ENCODE assay signal across 24 mouse cellular contexts in the genomic region with DNA sequence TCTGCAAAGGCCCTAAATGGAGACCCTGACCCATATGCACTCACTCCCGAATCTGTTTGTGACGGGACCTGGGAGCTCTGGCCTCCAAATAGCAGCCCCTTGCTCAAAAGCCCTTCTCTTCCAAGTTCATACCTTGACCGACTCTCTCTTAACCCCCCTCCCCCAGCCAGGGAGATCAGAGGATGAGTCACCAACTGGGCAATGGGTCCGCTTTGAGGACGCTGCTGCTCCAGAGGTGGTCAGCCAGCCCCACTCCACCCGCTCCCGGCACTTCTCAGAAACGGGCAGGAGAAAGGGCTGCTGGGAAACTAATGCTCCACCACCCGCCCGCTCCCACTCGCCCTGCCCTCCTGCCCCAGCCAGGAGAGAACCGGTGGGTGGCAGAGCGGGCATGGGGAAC. TPM values are rescaled to one million over a fixed set of nuclear protein-coding genes. Genes with fewer than 3 reads are reported as not detected.
DNase-seq lines count a peak whose midpoint lies in the region; ATAC-seq and TF ChIP-seq lines count a peak whose summit lies in the region.
"Had no signal": no experiment of that assay in that cellular context is flagged by ENCODE, and none has a peak within 500 bp of the region (broad histone marks: within the 10 kb centered on the region; RNA-seq: fewer than 3 reads in every experiment).

No protein-coding gene starts in this region.

- no peaks in the 10 kb centered on the region for H3K9me3 ChIP-seq in heart, embryonic 10.5 days
- no peaks in the 10 kb centered on the region for H3K9me3 ChIP-seq in heart, embryonic 11.5 days (replicated peaks; ENCODE audit: control insufficient read depth, low read length)
- no peaks in the 10 kb centered on the region for H3K9me3 ChIP-seq in midbrain, embryonic 10.5 days (replicated peaks)
- H3K9me3 ChIP-seq in midbrain, embryonic 13.5 days, result no peaks in the 10 kb centered on the region
- no peaks in the 10 kb centered on the region for H3K9me3 ChIP-seq in intestine, postnatal 0 days (ENCODE audit: control insufficient read depth)
- H3K9me3 ChIP-seq in stomach, embryonic 14.5 days (ENCODE audit: control insufficient read depth, low read depth, low read length), result no peaks in the 10 kb centered on the region
- H3K9me3 ChIP-seq: forebrain, embryonic 12.5 days; limb, embryonic 13.5 days; liver, embryonic 15.5 days had no signal

- TF ChIP-seq CTCF in intestine, postnatal 0 days (IDR thresholded peaks at IDR 0.05; ENCODE audit: low read depth), result no peak

- H3K4me1 ChIP-seq in heart, embryonic 10.5 days, result peaks cover 39% of the 10 kb centered on the region
- peaks cover 23% of the 10 kb centered on the region for H3K4me1 ChIP-seq in heart, embryonic 11.5 days (ENCODE audit: control insufficient read depth, insufficient read depth, low read length)
- peaks cover 27% of the 10 kb centered on the region for H3K4me1 ChIP-seq in midbrain, embryonic 10.5 days
- peaks cover 12% of the 10 kb centered on the region for H3K4me1 ChIP-seq in midbrain, embryonic 13.5 days (replicated peaks)
- H3K4me1 ChIP-seq in intestine, postnatal 0 days (replicated peaks; ENCODE audit: control insufficient read depth, insufficient read depth, low read length), result no peaks in the 10 kb centered on the region
- H3K4me1 ChIP-seq in stomach, embryonic 14.5 days (ENCODE audit: control insufficient read depth, insufficient read depth, low read length), result peaks cover 31% of the 10 kb centered on the region

- H3K36me3 ChIP-seq in heart, embryonic 10.5 days, result no peaks in the 10 kb centered on the region
- no peaks in the 10 kb centered on the region for H3K36me3 ChIP-seq in heart, embryonic 11.5 days (ENCODE audit: control insufficient read depth, insufficient read depth, low read length)
- no peaks in the 10 kb centered on the region for H3K36me3 ChIP-seq in midbrain, embryonic 10.5 days
- no peaks in the 10 kb centered on the region for H3K36me3 ChIP-seq in midbrain, embryonic 13.5 days
- no peaks in the 10 kb centered on the region for H3K36me3 ChIP-seq in intestine, postnatal 0 days (ENCODE audit: control insufficient read depth, insufficient read depth)
- no peaks in the 10 kb centered on the region; the same call in 1 of the 2 replicates for H3K36me3 ChIP-seq in stomach, embryonic 14.5 days (ENCODE audit: control insufficient read depth, insufficient read depth, low read length)
- H3K36me3 ChIP-seq: forebrain, embryonic 12.5 days; G1E; limb, embryonic 13.5 days; liver, embryonic 15.5 days had no signal

- no peak overlapping the region for H3K4me2 ChIP-seq in heart, embryonic 11.5 days
- H3K4me2 ChIP-seq in midbrain, embryonic 13.5 days (replicated peaks), result no peak overlapping the region
- H3K4me2 ChIP-seq in intestine, postnatal 0 days (replicated peaks; ENCODE audit: low read depth), result peak overlapping the region; percentile 44
- peak overlapping the region; percentile 58 for H3K4me2 ChIP-seq in stomach, embryonic 14.5 days (replicated peaks; ENCODE audit: low read depth, low read length)
- H3K4me2 ChIP-seq: forebrain, embryonic 12.5 days; limb, embryonic 13.5 days; liver, embryonic 15.5 days had no signal

- ATAC-seq in heart, embryonic 11.5 days (replicated peaks; ENCODE audit: insufficient number of reproducible peaks, low FRiP score, low TSS enrichment), result no peak
- no peak for ATAC-seq in midbrain, embryonic 13.5 days
- no peak for ATAC-seq in intestine, postnatal 0 days
- no peak for ATAC-seq in stomach, embryonic 14.5 days (ENCODE audit: insufficient number of reproducible peaks, insufficient read depth, low FRiP score, low read depth)
- ATAC-seq: CD4-positive, CD25-positive, alpha-beta regulatory T cell, adult 4 months; midbrain, embryonic 16.5 days had no signal

- peaks cover 99% of the 10 kb centered on the region for H3K27me3 ChIP-seq in heart, embryonic 10.5 days (ENCODE audit: insufficient read depth, poor library complexity, severe bottlenecking)
- H3K27me3 ChIP-seq in heart, embryonic 11.5 days (ENCODE audit: control insufficient read depth, insufficient read depth, low read length), result peaks cover 96% of the 10 kb centered on the region
- peaks cover 100% of the 10 kb centered on the region for H3K27me3 ChIP-seq in midbrain, embryonic 10.5 days (ENCODE audit: low read depth, poor library complexity, severe bottlenecking)
- peaks cover 99% of the 10 kb centered on the region for H3K27me3 ChIP-seq in midbrain, embryonic 13.5 days
- peaks cover 78% of the 10 kb centered on the region for H3K27me3 ChIP-seq in intestine, postnatal 0 days (replicated peaks; ENCODE audit: control insufficient read depth, insufficient read depth, low read length)
- peaks cover 19% of the 10 kb centered on the region for H3K27me3 ChIP-seq in stomach, embryonic 14.5 days (ENCODE audit: control insufficient read depth, insufficient read depth, low read length)

- no peak overlapping the region for H3K4me3 ChIP-seq in heart, embryonic 10.5 days
- no peak overlapping the region for H3K4me3 ChIP-seq in heart, embryonic 11.5 days (ENCODE audit: low read depth, low read length)
- H3K4me3 ChIP-seq in midbrain, embryonic 10.5 days, result no peak overlapping the region
- no peak overlapping the region for H3K4me3 ChIP-seq in midbrain, embryonic 13.5 days (replicated peaks)
- peak overlapping the region; percentile 1; the same call in 1 of the 2 replicates for H3K4me3 ChIP-seq in intestine, postnatal 0 days (ENCODE audit: low read depth, low read length)
- peak overlapping the region; percentile 12 for H3K4me3 ChIP-seq in stomach, embryonic 14.5 days (ENCODE audit: low read depth, low read length)
- H3K4me3 ChIP-seq: forebrain, embryonic 12.5 days; gastrocnemius, adult 2 months; limb, embryonic 13.5 days; liver, embryonic 15.5 days had no signal

- WGBS in heart, embryonic 10.5 days, result 2% methylated on average over 13 of the region's 13 CpGs
- WGBS in heart, embryonic 11.5 days (ENCODE audit: insufficient replicate concordance), result 3% methylated on average over 13 of the region's 13 CpGs
- under 1% methylated on average over 13 of the region's 13 CpGs for WGBS in midbrain, embryonic 10.5 days
- 1% methylated on average over 13 of the region's 13 CpGs for WGBS in midbrain, embryonic 13.5 days
- WGBS in intestine, postnatal 0 days, result 9% methylated on average over 13 of the region's 13 CpGs
- WGBS in stomach, embryonic 14.5 days, result 20% methylated on average over 13 of the region's 13 CpGs

- H3K27ac ChIP-seq in heart, embryonic 10.5 days, result peak overlapping the region; percentile 39; the same call in 1 of the 2 replicates
- H3K27ac ChIP-seq in heart, embryonic 11.5 days (ENCODE audit: low read depth, low read length), result no peak overlapping the region
- no peak overlapping the region for H3K27ac ChIP-seq in midbrain, embryonic 10.5 days (replicated peaks)
- H3K27ac ChIP-seq in midbrain, embryonic 13.5 days, result no peak overlapping the region
- peak overlapping the region; percentile 10; the same call in 1 of the 2 replicates for H3K27ac ChIP-seq in intestine, postnatal 0 days (ENCODE audit: low read depth, low read length)
- peak overlapping the region; percentile 92 for H3K27ac ChIP-seq in stomach, embryonic 14.5 days (ENCODE audit: low read length)
- H3K27ac ChIP-seq: forebrain, embryonic 12.5 days; gastrocnemius, adult 2 months; limb, embryonic 13.5 days; liver, embryonic 15.5 days had no signal

- H3K9ac ChIP-seq in heart, embryonic 11.5 days (ENCODE audit: low read depth, low read length), result no peak overlapping the region
- no peak overlapping the region for H3K9ac ChIP-seq in midbrain, embryonic 13.5 days (replicated peaks)
- no peak overlapping the region for H3K9ac ChIP-seq in intestine, postnatal 0 days (ENCODE audit: low read depth, low read length)
- peak overlapping the region; percentile 52 for H3K9ac ChIP-seq in stomach, embryonic 14.5 days (replicated peaks; ENCODE audit: low read depth, low read length)
- H3K9ac ChIP-seq: forebrain, embryonic 12.5 days; limb, embryonic 13.5 days; liver, embryonic 15.5 days had no signal

- intact Hi-C loops in left cerebral cortex, postnatal 36 days (cut with DNase I), result loop anchor here (5.0 kb wide), 1 partner anchor 41 kb away; the partner anchor contains the start of gene Foxc2

- DNase-seq in heart, embryonic 10.5 days (ENCODE audit: low spot score), result no peak
- peak; percentile 42 for DNase-seq in midbrain, embryonic 10.5 days (ENCODE audit: low spot score)
- no peak for DNase-seq in kidney, postnatal 36 days
- DNase-seq in left cerebral cortex, postnatal 36 days (ENCODE audit: low spot score in 2 of 2), result no peak
- DNase-seq: adrenal gland, postnatal 36 days; cerebellum, adult 2 months; gastrocnemius, adult 2 months; heart, postnatal 36 days; kidney, adult 9 months; kidney, postnatal 25 days; right cerebral cortex, postnatal 4 days; thymus, adult 18-20 months had no signal

RNA-seq across cellular contexts. Expression of gene Foxf1, which starts 8.2 kb away (rescaled TPM):
- polyA plus RNA-seq in heart, embryonic 10.5 days (2016; fragmentation: Nextera tagmentation; extraction: Ambion mirVana), result 3.1 and 41.3 TPM in 2 replicates
- polyA plus RNA-seq in heart, embryonic 11.5 days (2014; fragmentation: Nextera tagmentation; extraction: Ambion mirVana), result 3.1 and 9.0 TPM in 2 replicates
- polyA plus RNA-seq in midbrain, embryonic 10.5 days (2016; fragmentation: Nextera tagmentation; extraction: Ambion mirVana), result 0.17 and 1.1 TPM in 2 replicates
- 0.39 and 0.71 TPM in 2 replicates for polyA plus RNA-seq in midbrain, embryonic 13.5 days (2015; fragmentation: Nextera tagmentation; extraction: Ambion mirVana)
- polyA plus RNA-seq in intestine, postnatal 0 days (2015; fragmentation: Nextera tagmentation; extraction: Ambion mirVana), result 49.8 and 50.1 TPM in 2 replicates
- 147 and 163 TPM in 2 replicates for polyA plus RNA-seq in stomach, embryonic 14.5 days (2014; fragmentation: Nextera tagmentation; extraction: Ambion mirVana)
- under 1 TPM; 0.70 to 0.94 TPM for total RNA-seq in left cerebral cortex, postnatal 36 days (2021)
- total RNA-seq: granulocyte monocyte progenitor cell, adult 5-6 weeks; megakaryocyte progenitor cell, adult 5-6 weeks had no signal
- polyA plus RNA-seq: G1E had no signal

RNA-seq across cellular contexts. Expression of gene Mthfsd, which starts 32.3 kb away (rescaled TPM):
- polyA plus RNA-seq in heart, embryonic 10.5 days (2016; fragmentation: Nextera tagmentation; extraction: Ambion mirVana), result 57.0 and 58.7 TPM in 2 replicates
- 45.1 and 46.2 TPM in 2 replicates for polyA plus RNA-seq in heart, embryonic 11.5 days (2014; fragmentation: Nextera tagmentation; extraction: Ambion mirVana)
- polyA plus RNA-seq in midbrain, embryonic 10.5 days (2016; fragmentation: Nextera tagmentation; extraction: Ambion mirVana), result 66.3 and 66.8 TPM in 2 replicates
- 57.8 and 60.7 TPM in 2 replicates for polyA plus RNA-seq in midbrain, embryonic 13.5 days (2015; fragmentation: Nextera tagmentation; extraction: Ambion mirVana)
- polyA plus RNA-seq in intestine, postnatal 0 days (2015; fragmentation: Nextera tagmentation; extraction: Ambion mirVana), result 24.9 and 25.1 TPM in 2 replicates
- polyA plus RNA-seq in stomach, embryonic 14.5 days (2014; fragmentation: Nextera tagmentation; extraction: Ambion mirVana), result 65.9 and 66.6 TPM in 2 replicates
- total RNA-seq in left cerebral cortex, postnatal 36 days (2021), result 10 to 100 TPM; 39.1 to 41.1 TPM

RNA-seq across cellular contexts. Expression of gene Foxc2, which starts 40.0 kb away (rescaled TPM):
- 12.4 and 14.8 TPM in 2 replicates for polyA plus RNA-seq in heart, embryonic 10.5 days (2016; fragmentation: Nextera tagmentation; extraction: Ambion mirVana)
- polyA plus RNA-seq in heart, embryonic 11.5 days (2014; fragmentation: Nextera tagmentation; extraction: Ambion mirVana), result 12.7 and 14.1 TPM in 2 replicates
- polyA plus RNA-seq in midbrain, embryonic 10.5 days (2016; fragmentation: Nextera tagmentation; extraction: Ambion mirVana), result 5.1 and 6.1 TPM in 2 replicates
- 1.3 and 1.9 TPM in 2 replicates for polyA plus RNA-seq in midbrain, embryonic 13.5 days (2015; fragmentation: Nextera tagmentation; extraction: Ambion mirVana)
- 0.48 and 0.60 TPM in 2 replicates for polyA plus RNA-seq in intestine, postnatal 0 days (2015; fragmentation: Nextera tagmentation; extraction: Ambion mirVana)
- polyA plus RNA-seq in stomach, embryonic 14.5 days (2014; fragmentation: Nextera tagmentation; extraction: Ambion mirVana), result 0.20 and 0.56 TPM in 2 replicates
- total RNA-seq in left cerebral cortex, postnatal 36 days (2021), result 1 to 10 TPM; 1.2 to 3.1 TPM
- total RNA-seq: G1E; granulocyte monocyte progenitor cell, adult 5-6 weeks; megakaryocyte progenitor cell, adult 5-6 weeks had no signal
- polyA plus RNA-seq: CD4-positive, CD25-positive, alpha-beta regulatory T cell, adult 4 months; liver, embryonic 15.5 days had no signal

RNA-seq across cellular contexts. Expression of gene Foxl1, which starts 51.8 kb away (rescaled TPM):
- 0.53 and 2.0 TPM in 2 replicates for polyA plus RNA-seq in heart, embryonic 10.5 days (2016; fragmentation: Nextera tagmentation; extraction: Ambion mirVana)
- polyA plus RNA-seq in heart, embryonic 11.5 days (2014; fragmentation: Nextera tagmentation; extraction: Ambion mirVana), result 0.69 and 1.2 TPM in 2 replicates
- 1.1 TPM in 2 replicates for polyA plus RNA-seq in midbrain, embryonic 10.5 days (2016; fragmentation: Nextera tagmentation; extraction: Ambion mirVana)
- 0.12 and 0.13 TPM in 2 replicates for polyA plus RNA-seq in midbrain, embryonic 13.5 days (2015; fragmentation: Nextera tagmentation; extraction: Ambion mirVana)
- 2.6 and 2.8 TPM in 2 replicates for polyA plus RNA-seq in intestine, postnatal 0 days (2015; fragmentation: Nextera tagmentation; extraction: Ambion mirVana)
- polyA plus RNA-seq in stomach, embryonic 14.5 days (2014; fragmentation: Nextera tagmentation; extraction: Ambion mirVana), result 6.9 and 7.0 TPM in 2 replicates
- total RNA-seq in left cerebral cortex, postnatal 36 days (2021), result under 1 TPM in 1 of 2 experiments, not detected in 1; 0.29 TPM
- total RNA-seq: G1E; gastrocnemius, adult 2 months; granulocyte monocyte progenitor cell, adult 5-6 weeks; megakaryocyte progenitor cell, adult 5-6 weeks had no signal
- polyA plus RNA-seq: CD4-positive, CD25-positive, alpha-beta regulatory T cell, adult 4 months; cerebellum, adult 2 months; G1E had no signal

Comparison
In these comparisons a context has a peak if more than half of its experiments do, and no peak if none do; other contexts are left out.
1. H3K27ac ChIP-seq: peak in heart, embryonic 10.5 days (single experiment), intestine, postnatal 0 days (single experiment) and stomach, embryonic 14.5 days (single experiment); none in heart, embryonic 11.5 days (single experiment), midbrain, embryonic 10.5 days (single experiment) and midbrain, embryonic 13.5 days (single experiment).
2. H3K4me3 ChIP-seq: peak in intestine, postnatal 0 days (single experiment) and stomach, embryonic 14.5 days (single experiment); none in heart, embryonic 10.5 days (single experiment), heart, embryonic 11.5 days (single experiment), midbrain, embryonic 10.5 days (single experiment) and midbrain, embryonic 13.5 days (single experiment).
3. H3K4me2 ChIP-seq: peak in intestine, postnatal 0 days (single experiment) and stomach, embryonic 14.5 days (single experiment); none in heart, embryonic 11.5 days (single experiment) and midbrain, embryonic 13.5 days (single experiment).